Mouse (Mus musculus) adrenal gland, adult 8-10 months (tissue): ENCODE data around the gene Gm10277. TPM values are rescaled to one million over a fixed set of nuclear protein-coding genes. Genes with fewer than 3 reads are reported as not detected.
"Not testable (repeated sequence)": the region's sequence is repeated elsewhere in the genome, so short reads cannot be mapped to it uniquely, and the experiment has no call there.

Experiments
- DNase-seq: peaks from one replicate; pipeline ENCODE4 v3.0.0; 2022
- total RNA-seq, 4 experiments: library from RNA; stranded (reverse); gene quantifications; 2 replicates each; pipeline ENCODE4 v1.2.4; 2022

Gm10277 gene
- total RNA-seq, 4 experiments from 2014 or later, result not detected

- DNase-seq, result no peak
Observed at GRCm38 (mm10) chr11:77769496-77769895, 18.1 kb downstream of the Gm10277 start.

- DNase-seq, result no peak
Observed at GRCm38 (mm10) chr11:77766351-77767001, 21.1 kb downstream of the Gm10277 start.

GRCm38 (mm10) chr11:77765459-77765777 is 22.1 kb downstream of the Gm10277 start:
- DNase-seq, result no peak

GRCm38 (mm10) chr11:77764694-77765458 is 22.7 kb downstream of the Gm10277 start:
- no peak for DNase-seq

- DNase-seq, result no peak
Observed at GRCm38 (mm10) chr11:77763673-77764340, 23.7 kb downstream of the Gm10277 start.

GRCm38 (mm10) chr11:77762783-77763672 is 24.5 kb downstream of the Gm10277 start, which contains the start of gene Myo18a:
Myo18a (plus strand) TSS chr11:77763246.
- no peak for DNase-seq

- DNase-seq, result no peak
Observed at GRCm38 (mm10) chr11:77760031-77760430, 27.5 kb downstream of the Gm10277 start.

- no peak for DNase-seq
Observed at GRCm38 (mm10) chr11:77753469-77753868, 34.1 kb downstream of the Gm10277 start.

GRCm38 (mm10) chr11:77752525-77752924 is 35.0 kb downstream of the Gm10277 start:
- DNase-seq, result no peak

GRCm38 (mm10) chr11:77748996-77749395 is 38.6 kb downstream of the Gm10277 start:
- no peak for DNase-seq

- not testable (repeated sequence) for DNase-seq
Observed at GRCm38 (mm10) chr11:77747103-77747502, 40.4 kb downstream of the Gm10277 start.

- no peak for DNase-seq
Observed at GRCm38 (mm10) chr11:77746652-77747051, 40.9 kb downstream of the Gm10277 start.

- DNase-seq, result peak; percentile 25
Observed at GRCm38 (mm10) chr11:77743966-77744365, 43.6 kb downstream of the Gm10277 start.

GRCm38 (mm10) chr11:77738555-77738954 is 49.0 kb downstream of the Gm10277 start:
- no peak for DNase-seq

GRCm38 (mm10) chr11:77737289-77737688 is 50.3 kb downstream of the Gm10277 start:
- peak; percentile 77 for DNase-seq

Other genes with a start within 250 kb of the Gm10277 start
- 10 to 100 TPM; 47.5 to 69.2 (median 61.7) TPM for gene Taok1, start 179.9 kb downstream of the Gm10277 start, total RNA-seq
- 10 to 100 TPM; 85.4 to 88.9 (median 86.7) TPM for gene Nufip2, start 101.6 kb downstream of the Gm10277 start, total RNA-seq
- gene Cryba1, start 62.5 kb downstream of the Gm10277 start, total RNA-seq, result not detected
- gene Myo18a, start 24.5 kb downstream of the Gm10277 start, total RNA-seq, result 100 to 1,000 TPM in 2 of 4 experiments, 10 to 100 TPM in 2; 61.9 to 158 (median 94.7) TPM
- 1 to 10 TPM in 2 of 4 experiments, under 1 TPM in 2; 0.89 to 2.4 (median 1.5) TPM for gene Pipox, start 106.3 kb upstream of the Gm10277 start, total RNA-seq
- 1 to 10 TPM; 3.1 to 6.8 (median 4.0) TPM for gene Sez6, start 143.1 kb upstream of the Gm10277 start, total RNA-seq
- 10 to 100 TPM; 50.6 to 78.2 (median 63.1) TPM for gene Phf12, start 195.0 kb upstream of the Gm10277 start, total RNA-seq
- gene Dhrs13, start 244.5 kb upstream of the Gm10277 start, total RNA-seq, result 10 to 100 TPM; 11.0 to 23.6 (median 14.4) TPM